11 mouse cellular contexts compared by ENCODE assay signal in the genomic region with DNA sequence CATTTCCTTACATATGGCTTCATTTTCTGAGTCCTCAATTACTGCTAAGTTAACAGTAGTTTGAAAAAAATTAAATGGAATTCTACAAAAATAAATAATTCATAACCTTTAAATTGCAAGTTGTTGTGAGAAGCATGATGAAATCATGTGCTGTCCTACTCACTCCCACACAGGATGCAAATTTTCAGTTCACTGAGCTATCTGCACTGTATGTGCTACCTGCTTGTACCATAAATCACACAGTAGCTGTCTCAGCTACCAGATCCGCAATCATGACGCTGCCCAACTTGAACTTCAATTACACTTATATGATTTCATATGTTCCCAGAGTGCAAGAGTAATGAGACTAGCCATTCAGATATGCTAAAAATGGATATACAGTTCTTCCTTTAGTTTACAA.
"Had no signal": no experiment of that assay in that cellular context is flagged by ENCODE, and none has a peak within 500 bp of the region (broad histone marks: within the 10 kb centered on the region; RNA-seq: fewer than 3 reads in every experiment).

No protein-coding gene starts in this region.

- ATAC-seq: midbrain, embryonic 16.5 days had no signal

- DNase-seq: lung, adult 18-20 months; lung, embryonic 14.5 days; lung, postnatal 10 days; lung, postnatal 4 days; midbrain, embryonic 14.5 days; retina, postnatal 1 day; spleen, adult 18-20 months; thymus, adult 18-20 months; thymus, postnatal 14 days; thymus, postnatal 36 days had no signal
